Mouse (Mus musculus): ENCODE measurements around the gene Tkt. TPM values are rescaled to one million over a fixed set of nuclear protein-coding genes. Genes with fewer than 3 reads are reported as not detected.

Tkt gene
- polyA plus RNA-seq, 1 experiment from 2014 or later, result 358 TPM

- 43% methylated on average over 11 of the region's 11 CpGs for WGBS
- Histone ChIP-seq H3K9ac (no peak overlapping the region), H3K9me3 (no peaks in the 10 kb centered on the region), H3K4me3 (replicated peaks) (no peak overlapping the region), H3K36me3 (peaks cover 6% of the 10 kb centered on the region; the same call in 1 of the 2 replicates), H3K27ac (peak overlapping the region; percentile 78), H3K4me2 (replicated peaks) (no peak overlapping the region), H3K27me3 (replicated peaks) (no peaks in the 10 kb centered on the region), H3K4me1 (replicated peaks) (peaks cover 27% of the 10 kb centered on the region)
- peak; percentile 26 for ATAC-seq
These were observed 45.3 kb downstream of the Tkt start for GRCm38 (mm10) chr14:30593279-30594091.

- H3K4me3 ChIP-seq (replicated peaks), result no peak overlapping the region
- ATAC-seq, result peak; percentile 63
- H3K27me3 ChIP-seq (replicated peaks), result no peaks in the 10 kb centered on the region
- no peak overlapping the region for H3K9ac ChIP-seq
- H3K9me3 ChIP-seq, result no peaks in the 10 kb centered on the region
- WGBS, result 49% methylated on average over 7 of the region's 7 CpGs
- peaks cover 27% of the 10 kb centered on the region for H3K4me1 ChIP-seq (replicated peaks)
- H3K36me3 ChIP-seq, result peaks cover 8% of the 10 kb centered on the region; the same call in 1 of the 2 replicates
- H3K4me2 ChIP-seq (replicated peaks), result peak overlapping the region; percentile 9; the same call in 1 of the 2 replicates
- H3K27ac ChIP-seq, result peak overlapping the region; percentile 78
These were observed 46.0 kb downstream of the Tkt start for GRCm38 (mm10) chr14:30594092-30594695.

- no peak overlapping the region for H3K27ac ChIP-seq
- H3K4me2 ChIP-seq (replicated peaks), result no peak overlapping the region
- H3K4me3 ChIP-seq (replicated peaks), result no peak overlapping the region
- WGBS, result 86% methylated on average over 8 of the region's 8 CpGs
- H3K27me3 ChIP-seq (replicated peaks), result no peaks in the 10 kb centered on the region
- ATAC-seq, result no peak
- H3K9ac ChIP-seq, result no peak overlapping the region
- H3K4me1 ChIP-seq (replicated peaks), result peaks cover 27% of the 10 kb centered on the region
- no peaks in the 10 kb centered on the region for H3K9me3 ChIP-seq
- H3K36me3 ChIP-seq, result peaks cover 8% of the 10 kb centered on the region; the same call in 1 of the 2 replicates
These were observed 47.6 kb downstream of the Tkt start for GRCm38 (mm10) chr14:30595576-30596313.

- peaks cover 8% of the 10 kb centered on the region; the same call in 1 of the 2 replicates for H3K36me3 ChIP-seq
- WGBS, result 49% methylated on average over 3 of the region's 3 CpGs
- peak; percentile 37 for ATAC-seq
These were observed 48.2 kb downstream of the Tkt start for GRCm38 (mm10) chr14:30596407-30596806.

GRCm38 (mm10) chr14:30597142-30597541 lies 49.0 kb downstream of the Tkt start:
- no peak for ATAC-seq
- no peak overlapping the region for H3K9ac ChIP-seq
- H3K27me3 ChIP-seq (replicated peaks), result no peaks in the 10 kb centered on the region
- H3K9me3 ChIP-seq, result no peaks in the 10 kb centered on the region
- H3K4me1 ChIP-seq (replicated peaks), result peaks cover 27% of the 10 kb centered on the region
- no peak overlapping the region for H3K4me3 ChIP-seq (replicated peaks)
- H3K36me3 ChIP-seq, result peaks cover 8% of the 10 kb centered on the region; the same call in 1 of the 2 replicates
- WGBS, result 69% methylated on average over 2 of the region's 2 CpGs
- H3K27ac ChIP-seq, result no peak overlapping the region
- no peak overlapping the region for H3K4me2 ChIP-seq (replicated peaks)

More at GRCm38 (mm10) chr14:30596407-30596806, 48.2 kb downstream of the Tkt start:
- no peaks in the 10 kb centered on the region for H3K27me3 ChIP-seq (replicated peaks)
- H3K9me3 ChIP-seq, result no peaks in the 10 kb centered on the region
- H3K27ac ChIP-seq, result no peak overlapping the region
- H3K4me3 ChIP-seq (replicated peaks), result no peak overlapping the region
- H3K9ac ChIP-seq, result no peak overlapping the region
- no peak overlapping the region for H3K4me2 ChIP-seq (replicated peaks)
- peaks cover 27% of the 10 kb centered on the region for H3K4me1 ChIP-seq (replicated peaks)

GRCm38 (mm10) chr14:30606817-30607216 lies 58.7 kb downstream of the Tkt start:
- Histone ChIP-seq H3K9ac (no peak overlapping the region), H3K9me3 (no peaks in the 10 kb centered on the region), H3K4me3 (replicated peaks) (no peak overlapping the region), H3K27ac (no peak overlapping the region), H3K4me2 (replicated peaks) (no peak overlapping the region), H3K4me1 (replicated peaks) (0 out of 2 replicates have a peak, but pooled peaks cover 2% of the 10 kb centered on the region), H3K36me3 (no peaks in the 10 kb centered on the region; the same call in 1 of the 2 replicates), H3K27me3 (replicated peaks) (no peaks in the 10 kb centered on the region)
- ATAC-seq, result no peak
- 92% methylated on average over 5 of the region's 5 CpGs for WGBS

GRCm38 (mm10) chr14:30607696-30608095 lies 59.5 kb downstream of the Tkt start:
- H3K9ac ChIP-seq, result no peak overlapping the region
- no peaks in the 10 kb centered on the region for H3K9me3 ChIP-seq
- no peak overlapping the region for H3K4me3 ChIP-seq (replicated peaks)
- peak; percentile 24 for ATAC-seq
- H3K36me3 ChIP-seq, result no peaks in the 10 kb centered on the region; the same call in 1 of the 2 replicates
- H3K4me1 ChIP-seq (replicated peaks), result 0 out of 2 replicates have a peak, but pooled peaks cover 2% of the 10 kb centered on the region
- 71% methylated on average over 4 of the region's 4 CpGs for WGBS
- H3K27me3 ChIP-seq (replicated peaks), result no peaks in the 10 kb centered on the region
- H3K4me2 ChIP-seq (replicated peaks), result no peak overlapping the region
- no peak overlapping the region for H3K27ac ChIP-seq

- Histone ChIP-seq H3K27ac (no peak overlapping the region), H3K27me3 (replicated peaks) (no peaks in the 10 kb centered on the region), H3K36me3 (no peaks in the 10 kb centered on the region), H3K9ac (no peak overlapping the region), H3K4me3 (replicated peaks) (no peak overlapping the region), H3K4me1 (replicated peaks) (0 out of 2 replicates have a peak, but pooled peaks cover 2% of the 10 kb centered on the region), H3K4me2 (replicated peaks) (no peak overlapping the region), H3K9me3 (no peaks in the 10 kb centered on the region)
- no peak for ATAC-seq
- WGBS, result 81% methylated on average over 6 of the region's 6 CpGs
These were observed 60.0 kb downstream of the Tkt start for GRCm38 (mm10) chr14:30608176-30608575.

GRCm38 (mm10) chr14:30609499-30609898 lies 61.3 kb downstream of the Tkt start:
- Histone ChIP-seq H3K27me3 (replicated peaks) (no peaks in the 10 kb centered on the region), H3K27ac (no peak overlapping the region), H3K9ac (no peak overlapping the region), H3K9me3 (no peaks in the 10 kb centered on the region), H3K4me3 (replicated peaks) (no peak overlapping the region), H3K4me1 (replicated peaks) (0 out of 2 replicates have a peak, but pooled peaks cover 2% of the 10 kb centered on the region), H3K4me2 (replicated peaks) (no peak overlapping the region), H3K36me3 (no peaks in the 10 kb centered on the region)
- no peak for ATAC-seq
- WGBS, result 89% methylated on average over 3 of the region's 3 CpGs

GRCm38 (mm10) chr14:30610304-30610703 lies 62.1 kb downstream of the Tkt start:
- Histone ChIP-seq H3K4me2 (replicated peaks) (no peak overlapping the region), H3K36me3 (no peaks in the 10 kb centered on the region), H3K4me3 (replicated peaks) (no peak overlapping the region), H3K9ac (no peak overlapping the region), H3K4me1 (replicated peaks) (0 out of 2 replicates have a peak, but pooled peaks cover 2% of the 10 kb centered on the region), H3K27me3 (replicated peaks) (no peaks in the 10 kb centered on the region), H3K27ac (no peak overlapping the region), H3K9me3 (no peaks in the 10 kb centered on the region)
- no peak for ATAC-seq
- WGBS, result 68% methylated on average over 2 of the region's 2 CpGs

- Histone ChIP-seq H3K27ac (no peak overlapping the region), H3K9ac (no peak overlapping the region), H3K9me3 (no peaks in the 10 kb centered on the region), H3K4me1 (replicated peaks) (0 out of 2 replicates have a peak, but pooled peaks cover 4% of the 10 kb centered on the region), H3K36me3 (no peaks in the 10 kb centered on the region), H3K4me3 (replicated peaks) (no peak overlapping the region), H3K4me2 (replicated peaks) (no peak overlapping the region), H3K27me3 (replicated peaks) (no peaks in the 10 kb centered on the region)
- ATAC-seq, result no peak
- WGBS, result 84% methylated on average over 3 of the region's 3 CpGs
These were observed 62.8 kb downstream of the Tkt start for GRCm38 (mm10) chr14:30610940-30611339.

GRCm38 (mm10) chr14:30612523-30612922 lies 64.4 kb downstream of the Tkt start:
- H3K27me3 ChIP-seq (replicated peaks), result no peaks in the 10 kb centered on the region
- H3K9me3 ChIP-seq, result no peaks in the 10 kb centered on the region
- no peak overlapping the region for H3K4me2 ChIP-seq (replicated peaks)
- H3K9ac ChIP-seq, result no peak overlapping the region
- 0 out of 2 replicates have a peak, but pooled peaks cover 6% of the 10 kb centered on the region for H3K4me1 ChIP-seq (replicated peaks)
- H3K36me3 ChIP-seq, result no peaks in the 10 kb centered on the region
- H3K27ac ChIP-seq, result no peak overlapping the region
- WGBS, result 22% methylated on average over 7 of the region's 7 CpGs
- no peak overlapping the region for H3K4me3 ChIP-seq (replicated peaks)
- ATAC-seq, result peak; percentile 49

Measured in intestine, embryonic 15.5 days (tissue).